Mouse (Mus musculus): ENCODE measurements at regions not wholly inside any gene's neighbourhood (a gene's known extent, or its start where the extent isn't known, plus 50 kb on each side); places are given as distances from the start of the nearest gene placed in this dataset.

- TF ChIP-seq POLR2A (IDR thresholded peaks at IDR 0.05; ENCODE audit: borderline replicate concordance, insufficient read depth, low read length) = no peak
- no peak for TF ChIP-seq CTCF (IDR thresholded peaks at IDR 0.05; ENCODE audit: borderline replicate concordance, insufficient read depth, low read depth, low read length)
These were observed 91.2 kb downstream of the Gm9817 start for GRCm38 (mm10) chr13:45169716-45170115.
